Mouse (Mus musculus): Measurements from ENCODE around the gene Alpk3. TPM values are rescaled to one million over a fixed set of nuclear protein-coding genes. Genes with fewer than 3 reads are reported as not detected.

The Alpk3 gene
- total RNA-seq, 2 experiments from 2014 or later, result 286 to 347 TPM

Other genes starting within 250 kb of the Alpk3 start
- gene Iqgap1, start 231.6 kb upstream of the Alpk3 start, total RNA-seq (2021), result 10 to 100 TPM; 12.1 to 16.8 TPM
- 1 to 10 TPM; 1.5 to 2.1 TPM for gene Zscan2, start 196.7 kb upstream of the Alpk3 start, total RNA-seq (2021)
- 1 to 10 TPM; 3.1 to 3.3 TPM for gene Wdr73, start 156.3 kb upstream of the Alpk3 start, total RNA-seq (2021)
- gene Nmb, start 152.5 kb upstream of the Alpk3 start, total RNA-seq (2021), result 10 to 100 TPM in 1 of 2 experiments, 1 to 10 TPM in 1; 3.8 to 10.7 TPM
- 10 to 100 TPM; 25.1 to 29.4 TPM for gene Sec11a, start 109.8 kb upstream of the Alpk3 start, total RNA-seq (2021)
- gene Zfp592, start 63.9 kb upstream of the Alpk3 start, total RNA-seq (2021), result 10 to 100 TPM; 15.2 to 15.5 TPM
- gene Slc28a1, start 57.2 kb downstream of the Alpk3 start, total RNA-seq (2021), result under 1 TPM; 0.25 to 0.40 TPM
- gene Pde8a, start 156.0 kb downstream of the Alpk3 start, total RNA-seq (2021), result 10 to 100 TPM; 13.2 to 13.8 TPM